Mouse (Mus musculus) spleen, postnatal 10 days (tissue): ENCODE measurements around the gene Foxj2.
A peak's percentile ranks its signal among the peaks of the same experiment; 100 is the strongest.

Source experiments
- DNase-seq, 2 experiments: peaks; one replicate each; pipeline ENCODE4 v3.0.0; 2021 to 2022; ENCODE audit warnings: low spot score in 2 of 2

The Foxj2 gene

DNA sequence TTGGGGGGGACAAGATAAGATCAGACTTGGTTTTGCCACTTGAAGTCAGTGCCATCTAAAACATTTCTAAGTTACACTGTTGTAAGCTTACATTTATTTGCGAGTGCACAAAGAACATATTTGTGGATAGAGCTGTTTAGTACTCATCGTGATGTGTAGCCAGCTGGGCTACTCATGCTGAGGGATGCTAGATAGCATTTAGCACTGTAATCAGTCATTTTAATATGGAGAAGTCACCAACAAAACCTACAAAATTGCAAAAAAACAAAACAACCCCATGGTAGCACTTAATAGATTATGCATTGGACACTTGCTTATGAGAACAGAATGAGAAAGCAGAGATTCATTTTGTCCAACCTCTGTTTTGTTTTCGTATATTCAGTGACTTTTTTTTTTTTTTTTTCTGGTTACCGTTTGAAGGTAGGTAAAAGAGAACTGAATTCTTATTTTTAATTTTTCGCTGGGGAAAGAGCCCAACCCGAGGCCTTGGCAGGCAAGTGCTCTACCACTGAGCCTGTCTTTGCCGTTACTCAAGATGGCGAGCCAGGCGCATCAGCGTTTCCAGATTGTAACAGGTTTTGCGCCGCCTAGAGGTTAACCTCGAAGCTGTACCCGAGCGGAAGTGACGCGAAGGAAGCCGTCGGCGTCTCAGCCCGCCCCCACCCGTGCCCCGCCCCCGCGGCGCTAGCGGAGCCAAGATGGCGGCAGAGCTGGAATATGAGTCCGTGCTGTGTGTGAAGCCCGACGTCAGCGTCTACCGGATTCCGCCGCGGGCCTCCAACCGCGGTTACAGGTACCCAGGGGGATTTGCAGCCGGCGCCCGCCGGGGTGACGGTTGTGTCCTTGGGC lies 54.4 kb downstream of the Foxj2 start, which contains the start of gene Necap1:
Gene Necap1, plus strand, starts transcription at position 604 of the 849 bp plus-strand sequence.
- DNase-seq = peak; percentile 94 to 98

DNA sequence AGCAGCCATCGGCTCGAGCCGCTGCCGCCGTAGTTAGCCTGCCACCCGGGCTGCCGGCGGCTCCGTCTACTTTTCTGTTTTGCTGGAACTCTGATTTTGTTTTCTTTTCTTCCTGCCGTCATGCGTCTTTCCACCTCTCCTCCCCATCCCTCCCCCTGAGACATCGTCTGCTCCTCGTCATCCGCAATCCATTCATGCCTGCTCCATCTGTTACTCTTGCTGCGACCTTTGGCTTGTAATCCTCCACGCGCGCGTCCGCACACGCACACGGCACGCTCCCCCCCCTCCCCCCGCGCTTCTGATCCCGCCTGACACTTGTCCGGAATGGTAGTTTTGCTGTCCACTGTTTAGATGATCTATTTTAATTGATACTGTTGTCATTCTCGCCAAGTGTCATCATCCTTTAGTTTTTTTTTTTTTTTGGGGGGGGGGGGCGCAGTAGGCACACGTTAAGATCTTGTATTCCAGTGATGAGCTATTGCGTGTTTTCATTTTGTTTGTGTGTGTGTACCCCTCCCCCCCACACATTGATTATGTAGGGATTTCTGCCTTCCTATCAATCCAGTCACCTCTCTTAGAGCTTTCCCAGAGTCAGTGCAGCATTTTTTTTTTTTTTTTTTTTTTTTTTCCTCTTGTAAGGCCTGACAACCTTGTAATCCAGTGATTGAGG lies 55.1 kb downstream of the Foxj2 start:
- no peak for DNase-seq

DNA sequence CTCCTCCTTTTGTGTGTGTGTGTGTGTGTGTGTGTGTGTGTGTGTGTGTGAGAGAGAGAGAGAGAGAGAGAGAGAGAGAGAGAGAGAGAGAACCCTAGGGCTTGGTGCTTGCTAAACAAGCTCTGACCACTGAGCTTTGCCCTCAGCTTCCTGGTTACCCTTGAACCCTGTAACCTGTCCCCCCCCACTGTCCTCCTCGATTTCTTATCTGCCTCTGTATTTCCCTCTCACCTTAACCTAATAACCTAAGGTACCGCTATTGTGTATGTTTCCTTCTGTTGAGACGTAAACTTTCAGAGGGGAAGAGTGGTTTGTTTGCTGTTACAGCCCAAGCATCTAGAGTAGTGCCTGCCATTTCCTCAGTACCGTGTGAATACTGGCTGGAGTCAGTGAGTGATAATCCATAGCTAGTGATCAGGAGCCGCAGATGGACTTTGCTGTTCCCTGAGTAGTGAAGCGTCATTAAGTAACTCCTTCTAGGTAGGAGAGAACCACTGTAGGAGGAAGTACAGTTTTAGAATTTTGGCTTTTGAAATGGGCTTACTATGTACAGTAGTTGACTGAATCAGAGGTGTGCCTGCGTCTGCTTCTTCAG lies 59.5 kb downstream of the Foxj2 start:
- no peak for DNase-seq

DNA sequence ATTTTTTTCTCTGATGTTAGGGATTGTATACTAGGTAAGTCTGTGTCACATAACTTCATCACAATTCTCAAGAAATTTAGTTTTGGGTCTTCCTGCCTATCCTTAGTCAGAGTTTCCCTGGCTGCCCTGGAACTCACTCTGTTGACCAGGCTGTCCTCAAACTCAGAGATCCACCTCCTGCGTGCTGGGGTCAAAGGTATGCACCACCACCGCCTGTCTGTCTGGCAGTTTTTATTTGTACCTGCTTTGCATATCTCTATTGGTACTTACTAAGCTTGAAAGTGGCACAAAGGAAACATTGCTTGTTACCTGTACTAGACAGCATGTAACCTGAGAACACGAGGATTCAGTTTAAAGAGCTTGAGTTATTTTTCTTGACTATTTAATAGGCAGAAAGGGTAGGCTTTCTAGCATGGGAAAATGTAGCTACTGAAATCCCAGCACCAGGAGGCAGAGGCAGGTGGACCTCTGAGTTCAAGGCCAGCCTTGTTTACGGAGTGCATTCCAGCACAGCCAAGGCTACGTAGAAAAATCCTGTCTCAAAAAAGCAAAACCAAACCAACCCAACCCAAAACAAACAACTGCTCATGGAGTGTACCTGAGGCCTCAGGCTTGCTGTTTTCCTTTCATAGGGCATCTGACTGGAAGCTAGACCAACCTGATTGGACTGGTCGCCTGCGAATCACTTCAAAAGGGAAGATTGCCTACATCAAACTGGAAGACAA lies 60.2 kb downstream of the Foxj2 start:
- no peak for DNase-seq

DNA sequence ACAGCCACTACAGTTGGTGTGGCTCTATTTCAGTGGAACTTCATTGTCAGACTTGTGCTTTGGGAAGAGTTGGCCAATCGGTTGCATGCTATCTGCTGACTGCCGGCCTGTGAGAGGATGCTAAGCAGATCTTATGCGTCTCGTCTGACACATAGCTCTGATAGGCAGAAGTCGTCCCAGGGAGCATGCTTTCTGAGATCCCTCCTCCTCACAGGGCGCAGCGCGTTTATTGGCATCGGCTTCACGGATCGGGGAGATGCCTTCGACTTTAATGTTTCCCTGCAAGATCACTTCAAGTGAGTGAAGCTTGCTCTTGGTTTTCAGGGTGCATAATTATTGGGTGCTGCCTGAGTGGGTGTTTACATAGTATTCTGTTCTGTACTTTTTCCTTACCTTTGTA lies 61.6 kb downstream of the Foxj2 start:
- DNase-seq = no peak

DNA sequence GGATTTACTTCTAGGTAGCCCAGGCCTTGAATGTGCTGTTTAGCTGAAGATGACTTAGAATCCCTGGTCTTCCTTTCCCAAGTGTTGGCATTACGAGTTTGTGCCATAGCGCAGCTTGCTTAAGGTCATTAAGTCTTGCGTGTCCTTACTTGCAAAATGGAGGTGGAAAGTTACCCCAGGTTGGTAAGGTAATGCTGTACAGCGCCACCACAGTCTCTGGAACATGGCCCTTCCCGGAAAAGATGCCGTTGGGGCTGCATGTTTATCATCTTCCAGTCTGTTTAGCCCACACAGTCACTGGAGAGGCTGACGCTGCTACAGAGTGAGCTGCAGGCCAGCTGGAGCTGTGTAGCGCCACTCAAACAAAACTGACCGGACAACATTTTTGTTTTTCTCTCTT lies 63.9 kb downstream of the Foxj2 start:
- DNase-seq = no peak

DNA sequence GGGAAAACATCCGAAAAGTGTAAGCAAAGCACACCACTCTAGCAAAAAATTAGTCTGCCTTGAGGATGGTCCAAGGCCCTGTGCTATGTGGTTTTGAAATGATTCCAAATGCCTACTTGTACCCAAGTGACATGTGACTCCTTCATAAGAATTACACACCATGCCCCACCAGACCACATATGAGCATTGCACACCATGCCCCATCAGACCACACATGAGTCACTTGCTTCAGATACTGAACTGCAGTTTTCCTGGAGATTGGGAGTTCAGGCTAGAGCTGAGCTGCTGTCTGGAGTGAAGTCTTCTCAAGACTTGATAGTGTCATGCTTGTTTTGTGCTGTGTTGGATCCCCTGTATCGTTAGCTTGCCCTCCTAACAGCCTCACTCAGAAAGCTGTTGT lies 69.9 kb downstream of the Foxj2 start:
- no peak for DNase-seq

DNA sequence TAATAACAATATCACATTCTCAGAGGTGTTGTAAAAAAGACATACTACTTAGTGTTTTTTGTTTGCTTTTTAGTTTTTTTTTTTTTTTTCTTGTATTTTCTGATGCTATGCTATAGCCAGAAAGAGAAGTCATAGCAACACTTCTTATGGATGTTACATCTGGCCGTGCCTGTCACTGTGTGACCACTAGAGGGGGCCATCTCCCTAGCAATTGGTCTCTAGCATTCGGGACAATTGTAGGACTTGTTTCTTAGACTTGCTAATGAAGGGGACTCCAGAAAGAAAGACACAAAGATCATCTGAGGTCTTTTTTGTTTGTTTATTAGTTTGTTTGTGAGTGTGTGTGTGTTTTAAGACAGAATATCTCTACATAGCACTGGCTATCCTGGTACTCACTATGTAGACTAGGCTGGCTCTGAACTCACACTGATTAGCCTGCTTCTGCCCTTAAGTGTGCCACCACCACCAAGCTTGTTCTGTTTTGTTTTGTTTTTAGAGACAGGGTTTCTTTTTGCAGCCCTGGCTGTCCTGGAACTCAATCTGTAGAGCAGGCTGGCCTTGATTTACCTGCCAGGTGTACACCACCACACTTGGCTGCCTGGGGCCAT lies 72.8 kb downstream of the Foxj2 start:
- DNase-seq = peak; percentile 50 to 81
